In genomic region chr2:30042445-30042844, GRCm38 (mm10) we compare ENCODE assay signal across 10 mouse cellular contexts. TPM values are rescaled to one million over a fixed set of nuclear protein-coding genes. Genes with fewer than 3 reads are reported as not detected.
DNase-seq lines count a peak whose midpoint lies in the region; ATAC-seq and TF ChIP-seq lines count a peak whose summit lies in the region.
"Had no signal": no experiment of that assay in that cellular context is flagged by ENCODE, and none has a peak within 500 bp of the region (broad histone marks: within the 10 kb centered on the region; RNA-seq: fewer than 3 reads in every experiment).

No protein-coding gene starts in this region.

- no peak overlapping the region for H3K27ac ChIP-seq in heart, embryonic 11.5 days (ENCODE audit: low read depth, low read length)
- no peak overlapping the region for H3K27ac ChIP-seq in limb, embryonic 12.5 days
- H3K27ac ChIP-seq in neural tube, embryonic 11.5 days (ENCODE audit: low read depth, low read length), result no peak overlapping the region
- H3K27ac ChIP-seq in stomach, postnatal 0 days (replicated peaks), result 0 out of 2 replicates have a peak overlapping the region, but pooled peaks have one; percentile 13
- H3K27ac ChIP-seq: midbrain, embryonic 12.5 days had no signal

- H3K36me3 ChIP-seq in heart, embryonic 11.5 days (ENCODE audit: control insufficient read depth, insufficient read depth, low read length), result peaks cover 2% of the 10 kb centered on the region; the same call in 1 of the 2 replicates
- H3K36me3 ChIP-seq in limb, embryonic 12.5 days, result peaks cover 32% of the 10 kb centered on the region
- no peaks in the 10 kb centered on the region for H3K36me3 ChIP-seq in neural tube, embryonic 11.5 days (ENCODE audit: control insufficient read depth, insufficient read depth, low read length)
- no peaks in the 10 kb centered on the region for H3K36me3 ChIP-seq in stomach, postnatal 0 days (ENCODE audit: control insufficient read depth, insufficient read depth, low read length)

- H3K27me3 ChIP-seq in heart, embryonic 11.5 days (ENCODE audit: control insufficient read depth, insufficient read depth, low read length), result no peaks in the 10 kb centered on the region
- no peaks in the 10 kb centered on the region for H3K27me3 ChIP-seq in limb, embryonic 12.5 days
- H3K27me3 ChIP-seq in neural tube, embryonic 11.5 days (ENCODE audit: control insufficient read depth, insufficient read depth, low read length), result no peaks in the 10 kb centered on the region
- no peaks in the 10 kb centered on the region for H3K27me3 ChIP-seq in stomach, postnatal 0 days (ENCODE audit: control insufficient read depth, insufficient read depth, low read length)
- H3K27me3 ChIP-seq: midbrain, embryonic 12.5 days; Patski had no signal

- H3K4me2 ChIP-seq in heart, embryonic 11.5 days, result no peak overlapping the region
- H3K4me2 ChIP-seq in limb, embryonic 12.5 days, result no peak overlapping the region
- H3K4me2 ChIP-seq in neural tube, embryonic 11.5 days (ENCODE audit: low read depth), result no peak overlapping the region
- no peak overlapping the region for H3K4me2 ChIP-seq in stomach, postnatal 0 days (replicated peaks; ENCODE audit: low read depth)
- H3K4me2 ChIP-seq: midbrain, embryonic 12.5 days had no signal

- no peaks in the 10 kb centered on the region for H3K9me3 ChIP-seq in heart, embryonic 11.5 days (replicated peaks; ENCODE audit: control insufficient read depth, low read length)
- no peaks in the 10 kb centered on the region for H3K9me3 ChIP-seq in limb, embryonic 12.5 days
- no peaks in the 10 kb centered on the region for H3K9me3 ChIP-seq in neural tube, embryonic 11.5 days (ENCODE audit: control insufficient read depth, low read length)
- H3K9me3 ChIP-seq in stomach, postnatal 0 days (ENCODE audit: control insufficient read depth, low read length), result no peaks in the 10 kb centered on the region
- H3K9me3 ChIP-seq: midbrain, embryonic 12.5 days had no signal

- ATAC-seq in heart, embryonic 11.5 days (replicated peaks; ENCODE audit: insufficient number of reproducible peaks, low FRiP score, low TSS enrichment), result no peak
- peak; percentile 67 for ATAC-seq in erythroblast, adult 5-6 weeks (replicated peaks; ENCODE audit: low FRiP score, poor library complexity, severe bottlenecking)
- no peak for ATAC-seq in limb, embryonic 12.5 days (ENCODE audit: insufficient number of reproducible peaks, insufficient read depth, low FRiP score, low TSS enrichment, low read depth)
- ATAC-seq in neural tube, embryonic 11.5 days (ENCODE audit: insufficient read depth, low FRiP score, low TSS enrichment), result 0 out of 2 replicates have a peak, but pooled peaks have one; percentile 35
- peak; percentile 34 for ATAC-seq in stomach, postnatal 0 days (ENCODE audit: low FRiP score, low TSS enrichment)
- ATAC-seq: Patski had no signal

- TF ChIP-seq EP300 in stomach, postnatal 0 days (optimal IDR thresholded peaks at IDR 0.05), result no peak

- DNase-seq in heart, adult 11 months, result peak; percentile 95
- DNase-seq in brain, adult 2 months (ENCODE audit: low read depth, low spot score), result peak; percentile 89
- DNase-seq in induced T-regulatory cell, adult 2 months (ENCODE audit: low read depth), result peak; percentile 86
- peak; percentile 83 for DNase-seq in neural tube, embryonic 11.5 days (ENCODE audit: low spot score)
- peak; percentile 84 for DNase-seq in stomach, postnatal 0 days (ENCODE audit: low spot score)

- H3K9ac ChIP-seq in heart, embryonic 11.5 days (ENCODE audit: low read depth, low read length), result no peak overlapping the region
- 0 out of 2 replicates have a peak overlapping the region, but pooled peaks have one; percentile 12 for H3K9ac ChIP-seq in limb, embryonic 12.5 days (replicated peaks)
- no peak overlapping the region for H3K9ac ChIP-seq in neural tube, embryonic 11.5 days (ENCODE audit: low read length)
- 0 out of 2 replicates have a peak overlapping the region, but pooled peaks have one; percentile 18 for H3K9ac ChIP-seq in stomach, postnatal 0 days (ENCODE audit: low read length)
- H3K9ac ChIP-seq: midbrain, embryonic 12.5 days had no signal

- TF ChIP-seq CTCF in stomach, postnatal 0 days (IDR thresholded peaks at IDR 0.05; ENCODE audit: low read depth), result peak; percentile 89

- WGBS in heart, embryonic 11.5 days (ENCODE audit: insufficient replicate concordance), result 10% methylated on average over 4 of the region's 4 CpGs
- 13% methylated on average over 4 of the region's 4 CpGs for WGBS in limb, embryonic 12.5 days
- WGBS in neural tube, embryonic 11.5 days, result 9% methylated on average over 4 of the region's 4 CpGs
- WGBS in stomach, postnatal 0 days, result 3% methylated on average over 4 of the region's 4 CpGs

- H3K4me1 ChIP-seq in heart, embryonic 11.5 days (ENCODE audit: control insufficient read depth, insufficient read depth, low read length), result peaks cover 2% of the 10 kb centered on the region; the same call in 1 of the 2 replicates
- 0 out of 2 replicates have a peak, but pooled peaks cover under 1% of the 10 kb centered on the region for H3K4me1 ChIP-seq in limb, embryonic 12.5 days (replicated peaks)
- no peaks in the 10 kb centered on the region for H3K4me1 ChIP-seq in neural tube, embryonic 11.5 days (ENCODE audit: control insufficient read depth, insufficient read depth, low read length)
- no peaks in the 10 kb centered on the region for H3K4me1 ChIP-seq in stomach, postnatal 0 days (replicated peaks; ENCODE audit: control insufficient read depth, insufficient read depth)

- H3K4me3 ChIP-seq in heart, embryonic 11.5 days (ENCODE audit: low read depth, low read length), result no peak overlapping the region
- H3K4me3 ChIP-seq in limb, embryonic 12.5 days (replicated peaks), result no peak overlapping the region
- H3K4me3 ChIP-seq in neural tube, embryonic 11.5 days (ENCODE audit: low read depth, low read length), result no peak overlapping the region
- H3K4me3 ChIP-seq in stomach, postnatal 0 days (ENCODE audit: low read depth, low read length), result no peak overlapping the region
- H3K4me3 ChIP-seq: midbrain, embryonic 12.5 days had no signal

RNA-seq across cellular contexts. Expression of gene Wdr34, which starts 6.2 kb away (rescaled TPM):
- polyA plus RNA-seq in heart, embryonic 11.5 days (2014; fragmentation: Nextera tagmentation; extraction: Ambion mirVana), result 17.5 and 17.6 TPM in 2 replicates
- 3.5 and 4.6 TPM in 2 replicates for total RNA-seq in erythroblast, adult 5-6 weeks (2015; ENCODE audit: low replicate concordance)
- 0.09 and 0.84 TPM in 2 replicates for total RNA-seq in erythroblast, adult 5-6 weeks (2017; ENCODE audit: low replicate concordance)
- 37.7 and 43.1 TPM in 2 replicates for polyA plus RNA-seq in limb, embryonic 12.5 days (2016; fragmentation: Nextera tagmentation; extraction: Ambion mirVana)
- polyA plus RNA-seq in neural tube, embryonic 11.5 days (2014; fragmentation: Nextera tagmentation; extraction: Ambion mirVana), result 29.3 and 30.6 TPM in 2 replicates
- polyA plus RNA-seq in stomach, postnatal 0 days (2015; fragmentation: Nextera tagmentation; extraction: Ambion mirVana), result 10.9 and 13.2 TPM in 2 replicates

RNA-seq across cellular contexts. Expression of gene Set, which starts 14.7 kb away (rescaled TPM):
- polyA plus RNA-seq in heart, embryonic 11.5 days (2014; fragmentation: Nextera tagmentation; extraction: Ambion mirVana), result 291 and 322 TPM in 2 replicates
- 50.0 and 56.0 TPM in 2 replicates for total RNA-seq in erythroblast, adult 5-6 weeks (2015; ENCODE audit: low replicate concordance)
- 143 and 233 TPM in 2 replicates for total RNA-seq in erythroblast, adult 5-6 weeks (2017; ENCODE audit: low replicate concordance)
- polyA plus RNA-seq in limb, embryonic 12.5 days (2016; fragmentation: Nextera tagmentation; extraction: Ambion mirVana), result 720 and 722 TPM in 2 replicates
- polyA plus RNA-seq in neural tube, embryonic 11.5 days (2014; fragmentation: Nextera tagmentation; extraction: Ambion mirVana), result 647 and 654 TPM in 2 replicates
- 202 and 206 TPM in 2 replicates for polyA plus RNA-seq in stomach, postnatal 0 days (2015; fragmentation: Nextera tagmentation; extraction: Ambion mirVana)

RNA-seq across cellular contexts. Expression of gene Pkn3, which starts 35.0 kb away (rescaled TPM):
- 11.0 and 11.2 TPM in 2 replicates for polyA plus RNA-seq in heart, embryonic 11.5 days (2014; fragmentation: Nextera tagmentation; extraction: Ambion mirVana)
- 0.63 and 13.3 TPM in 2 replicates for total RNA-seq in erythroblast, adult 5-6 weeks (2015; ENCODE audit: low replicate concordance)
- 0.68 and 3.3 TPM in 2 replicates for total RNA-seq in erythroblast, adult 5-6 weeks (2017; ENCODE audit: low replicate concordance)
- 12.3 and 14.1 TPM in 2 replicates for polyA plus RNA-seq in limb, embryonic 12.5 days (2016; fragmentation: Nextera tagmentation; extraction: Ambion mirVana)
- polyA plus RNA-seq in neural tube, embryonic 11.5 days (2014; fragmentation: Nextera tagmentation; extraction: Ambion mirVana), result 6.7 and 7.0 TPM in 2 replicates
- 3.0 and 3.1 TPM in 2 replicates for polyA plus RNA-seq in stomach, postnatal 0 days (2015; fragmentation: Nextera tagmentation; extraction: Ambion mirVana)

RNA-seq across cellular contexts. Expression of gene Zdhhc12, which starts 51.0 kb away (rescaled TPM):
- 56.3 and 59.1 TPM in 2 replicates for polyA plus RNA-seq in heart, embryonic 11.5 days (2014; fragmentation: Nextera tagmentation; extraction: Ambion mirVana)
- total RNA-seq in erythroblast, adult 5-6 weeks (2015; ENCODE audit: low replicate concordance), result 7.9 TPM in 1 of 2 replicates, not detected in the other
- total RNA-seq in erythroblast, adult 5-6 weeks (2017; ENCODE audit: low replicate concordance), result 0.85 and 2.9 TPM in 2 replicates
- polyA plus RNA-seq in limb, embryonic 12.5 days (2016; fragmentation: Nextera tagmentation; extraction: Ambion mirVana), result 26.0 and 28.2 TPM in 2 replicates
- 28.3 and 31.1 TPM in 2 replicates for polyA plus RNA-seq in neural tube, embryonic 11.5 days (2014; fragmentation: Nextera tagmentation; extraction: Ambion mirVana)
- polyA plus RNA-seq in stomach, postnatal 0 days (2015; fragmentation: Nextera tagmentation; extraction: Ambion mirVana), result 27.7 and 27.8 TPM in 2 replicates

Comparison
In these comparisons a context has a peak if more than half of its experiments do, and no peak if none do; other contexts are left out.
1. ATAC-seq: peak in erythroblast, adult 5-6 weeks (single experiment), neural tube, embryonic 11.5 days (single experiment) and stomach, postnatal 0 days (single experiment); none in heart, embryonic 11.5 days (single experiment) and limb, embryonic 12.5 days (single experiment).
2. H3K9ac ChIP-seq: peak in limb, embryonic 12.5 days (single experiment) and stomach, postnatal 0 days (single experiment); none in heart, embryonic 11.5 days (single experiment) and neural tube, embryonic 11.5 days (single experiment).
3. Peak in every context shown above with its lines, with median percentiles within 50 percentile points of each other: DNase-seq.